In genomic region chr15:102745387-102745786, GRCm38 (mm10) we compare ENCODE assay signal across 17 mouse cellular contexts. TPM values are rescaled to one million over a fixed set of nuclear protein-coding genes. Genes with fewer than 3 reads are reported as not detected.
DNase-seq lines count a peak whose midpoint lies in the region; ATAC-seq lines count a peak whose summit lies in the region.
"Had no signal": no experiment of that assay in that cellular context is flagged by ENCODE, and none has a peak within 500 bp of the region (broad histone marks: within the 10 kb centered on the region; RNA-seq: fewer than 3 reads in every experiment).

No protein-coding gene starts in this region.

- no peak for ATAC-seq in forebrain, embryonic 14.5 days
- no peak for ATAC-seq in forebrain, embryonic 12.5 days (ENCODE audit: low FRiP score)
- no peak for ATAC-seq in hindbrain, embryonic 13.5 days (ENCODE audit: low FRiP score)
- no peak for ATAC-seq in midbrain, embryonic 12.5 days (ENCODE audit: low FRiP score, low read depth)
- ATAC-seq in neural tube, embryonic 14.5 days (ENCODE audit: low read depth) = no peak
- ATAC-seq: intestine, embryonic 16.5 days had no signal

- H3K27me3 ChIP-seq in forebrain, embryonic 14.5 days (replicated peaks; ENCODE audit: control insufficient read depth, insufficient read depth, low read length) = peaks cover 22% of the 10 kb centered on the region
- peaks cover 93% of the 10 kb centered on the region for H3K27me3 ChIP-seq in forebrain, embryonic 12.5 days
- H3K27me3 ChIP-seq in hindbrain, embryonic 13.5 days = peaks cover 77% of the 10 kb centered on the region
- peaks cover 93% of the 10 kb centered on the region for H3K27me3 ChIP-seq in midbrain, embryonic 12.5 days
- H3K27me3 ChIP-seq in neural tube, embryonic 14.5 days (ENCODE audit: control insufficient read depth, insufficient read depth, low read length) = peaks cover 3% of the 10 kb centered on the region

- peak overlapping the region; percentile 77 for H3K9ac ChIP-seq in forebrain, embryonic 14.5 days (ENCODE audit: low read length)
- no peak overlapping the region for H3K9ac ChIP-seq in forebrain, embryonic 12.5 days
- H3K9ac ChIP-seq in hindbrain, embryonic 13.5 days = peak overlapping the region; percentile 78; the same call in 1 of the 2 replicates
- H3K9ac ChIP-seq in midbrain, embryonic 12.5 days (replicated peaks) = no peak overlapping the region
- H3K9ac ChIP-seq in neural tube, embryonic 14.5 days (replicated peaks; ENCODE audit: low read depth, low read length) = no peak overlapping the region
- H3K9ac ChIP-seq: embryonic facial prominence, embryonic 12.5 days; heart, embryonic 12.5 days; kidney, embryonic 15.5 days; limb, embryonic 12.5 days; liver, embryonic 13.5 days; lung, embryonic 15.5 days had no signal

- H3K4me3 ChIP-seq in forebrain, embryonic 14.5 days (ENCODE audit: low read depth, low read length) = no peak overlapping the region
- H3K4me3 ChIP-seq in forebrain, embryonic 12.5 days (replicated peaks) = no peak overlapping the region
- no peak overlapping the region for H3K4me3 ChIP-seq in hindbrain, embryonic 13.5 days
- no peak overlapping the region for H3K4me3 ChIP-seq in midbrain, embryonic 12.5 days
- no peak overlapping the region for H3K4me3 ChIP-seq in neural tube, embryonic 14.5 days (ENCODE audit: low read depth, low read length)
- H3K4me3 ChIP-seq: embryonic facial prominence, embryonic 12.5 days; limb, embryonic 12.5 days; liver, embryonic 13.5 days; lung, embryonic 15.5 days had no signal

- 32% methylated on average over 5 of the region's 5 CpGs for WGBS in forebrain, embryonic 14.5 days
- 31% methylated on average over 5 of the region's 5 CpGs for WGBS in forebrain, embryonic 12.5 days
- WGBS in hindbrain, embryonic 13.5 days = 23% methylated on average over 5 of the region's 5 CpGs
- 28% methylated on average over 5 of the region's 5 CpGs for WGBS in midbrain, embryonic 12.5 days
- WGBS in neural tube, embryonic 14.5 days = 30% methylated on average over 5 of the region's 5 CpGs

- H3K36me3 ChIP-seq in forebrain, embryonic 14.5 days (ENCODE audit: control insufficient read depth, insufficient read depth, low read length) = no peaks in the 10 kb centered on the region
- H3K36me3 ChIP-seq in forebrain, embryonic 12.5 days (replicated peaks) = no peaks in the 10 kb centered on the region
- H3K36me3 ChIP-seq in hindbrain, embryonic 13.5 days = no peaks in the 10 kb centered on the region
- H3K36me3 ChIP-seq in midbrain, embryonic 12.5 days = no peaks in the 10 kb centered on the region
- H3K36me3 ChIP-seq in neural tube, embryonic 14.5 days (ENCODE audit: control insufficient read depth, insufficient read depth, low read length) = no peaks in the 10 kb centered on the region
- H3K36me3 ChIP-seq: embryonic facial prominence, embryonic 12.5 days; heart, embryonic 12.5 days; kidney, embryonic 15.5 days; limb, embryonic 12.5 days; liver, embryonic 13.5 days; lung, embryonic 15.5 days had no signal

- H3K4me1 ChIP-seq in forebrain, embryonic 14.5 days (ENCODE audit: control insufficient read depth, insufficient read depth, low read length) = peaks cover 51% of the 10 kb centered on the region
- peaks cover 55% of the 10 kb centered on the region for H3K4me1 ChIP-seq in forebrain, embryonic 12.5 days
- peaks cover 60% of the 10 kb centered on the region for H3K4me1 ChIP-seq in hindbrain, embryonic 13.5 days (replicated peaks)
- peaks cover 60% of the 10 kb centered on the region for H3K4me1 ChIP-seq in midbrain, embryonic 12.5 days
- peaks cover 47% of the 10 kb centered on the region for H3K4me1 ChIP-seq in neural tube, embryonic 14.5 days (ENCODE audit: control insufficient read depth, insufficient read depth, low read length)
- H3K4me1 ChIP-seq: liver, embryonic 13.5 days had no signal

- 0 out of 2 replicates have a peak overlapping the region, but pooled peaks have one; percentile 5 for H3K4me2 ChIP-seq in forebrain, embryonic 14.5 days (ENCODE audit: low read length)
- no peak overlapping the region for H3K4me2 ChIP-seq in forebrain, embryonic 12.5 days
- H3K4me2 ChIP-seq in hindbrain, embryonic 13.5 days = no peak overlapping the region
- H3K4me2 ChIP-seq in midbrain, embryonic 12.5 days (replicated peaks) = no peak overlapping the region
- 0 out of 2 replicates have a peak overlapping the region, but pooled peaks have one; percentile 86 for H3K4me2 ChIP-seq in neural tube, embryonic 14.5 days (ENCODE audit: low read depth, low read length)
- H3K4me2 ChIP-seq: liver, embryonic 13.5 days had no signal

- no peaks in the 10 kb centered on the region for H3K9me3 ChIP-seq in forebrain, embryonic 14.5 days (replicated peaks; ENCODE audit: control insufficient read depth, low read length)
- H3K9me3 ChIP-seq in forebrain, embryonic 12.5 days = no peaks in the 10 kb centered on the region
- no peaks in the 10 kb centered on the region for H3K9me3 ChIP-seq in hindbrain, embryonic 13.5 days
- H3K9me3 ChIP-seq in midbrain, embryonic 12.5 days = no peaks in the 10 kb centered on the region
- H3K9me3 ChIP-seq in neural tube, embryonic 14.5 days (ENCODE audit: control insufficient read depth, low read length) = no peaks in the 10 kb centered on the region
- H3K9me3 ChIP-seq: embryonic facial prominence, embryonic 12.5 days; heart, embryonic 12.5 days; kidney, embryonic 15.5 days; limb, embryonic 12.5 days; liver, embryonic 13.5 days; lung, embryonic 15.5 days had no signal

- DNase-seq in forebrain, embryonic 14.5 days (ENCODE audit: low spot score) = no peak
- no peak for DNase-seq in right cerebral cortex, postnatal 36 days (ENCODE audit: low spot score in 2 of 2)
- no peak for DNase-seq in adrenal gland, postnatal 14 days
- DNase-seq: adrenal gland, adult 8-10 months; heart, postnatal 36 days; liver, embryonic 13.5 days had no signal

- peak overlapping the region; percentile 98 for H3K27ac ChIP-seq in forebrain, embryonic 14.5 days (ENCODE audit: low read depth, low read length)
- no peak overlapping the region for H3K27ac ChIP-seq in forebrain, embryonic 12.5 days
- H3K27ac ChIP-seq in hindbrain, embryonic 13.5 days = peak overlapping the region; percentile 98
- 0 out of 2 replicates have a peak overlapping the region, but pooled peaks have one; percentile 93 for H3K27ac ChIP-seq in midbrain, embryonic 12.5 days (replicated peaks)
- H3K27ac ChIP-seq in neural tube, embryonic 14.5 days (ENCODE audit: low read depth, low read length) = peak overlapping the region; percentile 95
- H3K27ac ChIP-seq: embryonic facial prominence, embryonic 12.5 days; kidney, embryonic 15.5 days; limb, embryonic 12.5 days; liver, embryonic 13.5 days; lung, embryonic 15.5 days; stomach, postnatal 0 days had no signal

RNA-seq across cellular contexts. Expression of gene Calcoco1, which starts 23.4 kb away (rescaled TPM):
- 48.2 and 61.2 TPM in 2 replicates for polyA plus RNA-seq in forebrain, embryonic 14.5 days (2014; fragmentation: Nextera tagmentation; extraction: Ambion mirVana)
- polyA plus RNA-seq in forebrain, embryonic 12.5 days (2016; fragmentation: Nextera tagmentation; extraction: Ambion mirVana) = 38.8 and 42.7 TPM in 2 replicates
- polyA plus RNA-seq in hindbrain, embryonic 13.5 days (2015; fragmentation: Nextera tagmentation; extraction: Ambion mirVana) = 41.8 and 42.3 TPM in 2 replicates
- 41.4 and 42.4 TPM in 2 replicates for polyA plus RNA-seq in midbrain, embryonic 12.5 days (2016; fragmentation: Nextera tagmentation; extraction: Ambion mirVana)
- polyA plus RNA-seq in neural tube, embryonic 14.5 days (2014; fragmentation: Nextera tagmentation; extraction: Ambion mirVana) = 23.5 and 29.3 TPM in 2 replicates
- 85.8 and 96.7 TPM in 2 replicates for total RNA-seq in adrenal gland, postnatal 14 days (2021)

Comparison
In these comparisons a context has a peak if more than half of its experiments do, and no peak if none do; other contexts are left out.
1. H3K4me2 ChIP-seq: peak in forebrain, embryonic 14.5 days (single experiment) and neural tube, embryonic 14.5 days (single experiment); none in forebrain, embryonic 12.5 days (single experiment), hindbrain, embryonic 13.5 days (single experiment) and midbrain, embryonic 12.5 days (single experiment).
2. H3K9ac ChIP-seq: peak in forebrain, embryonic 14.5 days (single experiment) and hindbrain, embryonic 13.5 days (single experiment); none in forebrain, embryonic 12.5 days (single experiment), midbrain, embryonic 12.5 days (single experiment) and neural tube, embryonic 14.5 days (single experiment).